Mouse (Mus musculus): ENCODE measurements at regions not wholly inside any gene's neighbourhood (a gene's known extent, or its start where the extent isn't known, plus 50 kb on each side); places are given as distances from the start of the nearest gene placed in this dataset.

DNA sequence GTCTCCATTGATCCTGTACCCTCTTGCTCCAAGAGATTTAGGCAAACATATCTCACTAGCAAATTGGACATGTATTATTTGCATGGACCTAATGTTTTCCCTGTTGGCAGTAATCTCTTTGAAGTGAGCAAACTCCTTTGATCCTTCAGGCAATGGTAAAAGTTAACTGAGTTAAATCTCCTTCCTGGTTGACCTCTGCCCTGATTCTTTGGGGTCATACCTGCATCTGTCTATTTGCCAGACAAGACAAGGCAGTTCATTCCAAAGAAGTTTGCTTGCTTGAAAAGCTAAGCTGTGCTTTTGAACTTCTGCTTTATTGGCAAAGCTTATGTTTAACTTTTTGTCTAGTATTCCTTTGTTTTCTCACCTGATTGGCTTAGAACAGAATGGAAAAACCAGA, 392.7 kb downstream of the Zfp804a start:
- no peak for TF ChIP-seq EP300 (IDR thresholded peaks at IDR 0.05; ENCODE audit: low read depth)
- no peak for TF ChIP-seq CTCF (IDR thresholded peaks at IDR 0.05; ENCODE audit: low read depth)
